Mouse (Mus musculus) spleen, adult 2 months (tissue): ENCODE results near the gene Luc7l3.

ENCODE experiments used
- CTCF ChIP-seq: fragments of 200-500 bp; IDR thresholded peaks from 2 replicates; pipeline ENCODE4 v1.5.1; 2011; ENCODE audit warnings: mild to moderate bottlenecking, inconsistent platforms; ENCODE audit not compliant: insufficient read depth, insufficient read length, insufficient replicate concordance; ENCODE audit errors: extremely low read depth
- POLR2A ChIP-seq: fragments of 200-500 bp; IDR thresholded peaks from 2 replicates; pipeline ENCODE4 v1.6.1; 2011; ENCODE audit warnings: low read depth, low read length, inconsistent platforms

DNA sequence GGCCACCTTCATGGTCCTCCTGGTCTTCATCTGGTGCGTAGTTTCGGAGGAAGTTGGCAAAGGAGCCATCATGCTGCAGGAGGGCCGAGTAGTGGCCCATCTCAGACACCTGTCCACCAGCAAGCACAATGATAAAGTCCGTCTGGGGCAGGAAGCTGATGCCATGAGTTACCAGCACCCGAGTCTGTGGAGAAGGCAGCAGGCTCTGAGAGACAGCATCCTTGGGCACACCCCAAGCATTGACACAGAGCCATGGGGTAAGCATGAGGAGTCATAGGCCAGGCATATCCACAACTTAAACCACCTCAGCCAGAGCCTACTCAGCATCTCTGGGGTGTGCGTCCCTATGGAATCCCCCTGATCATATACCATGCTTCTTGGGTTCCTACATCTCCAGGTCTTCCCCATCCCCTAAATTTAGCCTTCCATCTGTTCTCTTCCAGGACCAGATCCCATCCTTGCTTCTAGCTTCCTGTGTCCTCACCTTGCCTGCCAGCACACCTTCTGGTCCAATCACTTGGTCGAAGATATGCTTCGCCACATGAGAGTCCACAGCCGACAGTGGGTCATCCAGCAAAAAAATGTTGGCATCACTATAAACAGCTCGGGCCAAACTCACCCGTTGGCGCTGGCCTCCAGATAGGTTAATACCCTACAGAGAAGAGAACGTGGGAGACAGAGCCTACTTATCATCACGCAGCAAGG lies 39.5 kb upstream of the Luc7l3 start:
- TF ChIP-seq CTCF (no peak), POLR2A (no peak)
